Mouse (Mus musculus): ENCODE data around the gene Eea1. TPM values are rescaled to one million over a fixed set of nuclear protein-coding genes. Genes with fewer than 3 reads are reported as not detected.

Gene Eea1
- polyA plus RNA-seq, 1 experiment from 2014 or later: 25.6 TPM

DNA sequence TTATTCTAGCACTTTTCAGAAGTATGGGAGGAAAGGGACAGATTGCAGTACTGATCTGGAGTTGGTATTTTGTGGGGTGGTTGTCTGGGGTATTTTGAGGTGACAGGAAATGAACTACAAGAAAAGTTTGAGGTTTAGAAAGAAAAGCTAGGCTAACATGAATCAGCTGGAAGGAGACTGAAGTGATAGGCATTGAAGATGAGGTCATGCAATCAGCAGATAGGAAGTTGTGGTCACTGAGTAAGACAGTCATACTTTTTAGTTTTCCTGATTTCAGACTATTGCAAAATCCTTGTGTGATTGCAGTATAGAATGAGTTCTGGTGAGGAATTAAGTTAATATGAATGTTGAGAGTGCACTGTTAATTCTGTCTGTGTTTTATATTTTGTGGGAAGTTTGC lies 75.3 kb downstream of the Eea1 start:
- H3K27ac ChIP-seq (replicated peaks): no peak overlapping the region
- ATAC-seq (ENCODE audit: low FRiP score): no peak
- no peaks in the 10 kb centered on the region for H3K27me3 ChIP-seq (replicated peaks)
- no peaks in the 10 kb centered on the region for H3K4me1 ChIP-seq
- H3K4me2 ChIP-seq: no peak overlapping the region
- H3K9me3 ChIP-seq (replicated peaks): no peaks in the 10 kb centered on the region
- H3K36me3 ChIP-seq: peaks cover 47% of the 10 kb centered on the region
- H3K9ac ChIP-seq (replicated peaks): no peak overlapping the region
- no peak overlapping the region for H3K4me3 ChIP-seq (replicated peaks)

DNA sequence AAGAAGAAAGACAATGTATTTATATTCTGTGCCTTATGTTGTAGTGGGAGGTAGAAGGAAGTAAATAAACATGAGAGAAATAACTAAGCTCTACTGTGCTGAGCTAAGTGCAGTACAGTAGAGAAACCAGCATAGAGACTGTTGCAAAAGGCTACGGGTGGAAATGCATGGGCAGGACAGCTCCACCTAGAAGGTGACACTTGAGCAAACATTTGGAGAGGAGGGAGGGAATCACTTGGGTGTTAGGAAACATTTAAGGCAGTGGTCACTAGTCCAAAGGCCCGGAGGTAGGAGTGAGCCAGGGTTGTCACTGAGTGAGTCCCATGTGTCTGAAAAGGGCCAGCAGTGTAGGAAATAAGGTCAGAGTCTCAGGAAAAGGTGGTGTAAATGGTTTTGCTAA lies 77.0 kb downstream of the Eea1 start:
- Histone ChIP-seq H3K36me3 (peaks cover 32% of the 10 kb centered on the region), H3K27ac (replicated peaks) (no peak overlapping the region), H3K4me1 (no peaks in the 10 kb centered on the region), H3K9me3 (replicated peaks) (no peaks in the 10 kb centered on the region), H3K4me2 (no peak overlapping the region), H3K9ac (replicated peaks) (no peak overlapping the region), H3K27me3 (replicated peaks) (no peaks in the 10 kb centered on the region), H3K4me3 (replicated peaks) (no peak overlapping the region)
- 91% methylated on average over 2 of the region's 2 CpGs for WGBS
- no peak for ATAC-seq (ENCODE audit: low FRiP score)

DNA sequence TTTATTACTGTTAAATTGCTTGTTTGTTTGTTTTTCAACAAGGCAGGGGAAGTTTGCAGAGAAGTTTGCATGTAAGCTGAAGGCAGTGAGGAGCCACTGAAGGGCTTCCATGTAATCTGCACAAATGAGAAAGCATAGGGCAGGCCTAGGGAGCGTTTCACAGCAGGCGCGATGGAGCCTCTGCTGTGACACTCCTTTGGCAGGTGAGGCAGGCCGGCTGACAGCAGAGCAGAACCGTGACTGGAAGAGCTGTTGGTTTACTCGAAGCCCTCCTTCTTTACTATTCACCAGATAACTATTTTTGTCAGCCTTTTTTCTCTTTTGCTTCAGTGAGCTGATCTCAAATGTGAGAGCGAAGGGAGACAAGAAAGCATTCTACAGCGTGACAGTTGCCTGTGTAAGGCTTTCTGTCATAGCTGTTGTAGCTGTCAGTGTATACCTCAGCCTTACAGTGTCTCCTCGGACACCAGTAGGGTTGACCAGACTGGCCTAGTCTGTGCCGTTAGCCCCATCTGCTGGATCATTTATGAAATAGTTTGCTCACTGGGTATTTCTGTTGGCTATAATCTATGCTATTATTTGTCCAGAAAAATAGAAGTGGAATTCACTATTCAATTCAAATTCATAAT lies 93.0 kb downstream of the Eea1 start:
- Histone ChIP-seq H3K4me1 (no peaks in the 10 kb centered on the region), H3K9me3 (replicated peaks) (no peaks in the 10 kb centered on the region), H3K36me3 (peaks cover 11% of the 10 kb centered on the region), H3K4me3 (replicated peaks) (no peak overlapping the region), H3K4me2 (no peak overlapping the region), H3K27me3 (replicated peaks) (no peaks in the 10 kb centered on the region), H3K9ac (replicated peaks) (no peak overlapping the region), H3K27ac (replicated peaks) (no peak overlapping the region)
- WGBS: 44% methylated on average over 10 of the region's 10 CpGs
- ATAC-seq (ENCODE audit: low FRiP score): peak; percentile 84

DNA sequence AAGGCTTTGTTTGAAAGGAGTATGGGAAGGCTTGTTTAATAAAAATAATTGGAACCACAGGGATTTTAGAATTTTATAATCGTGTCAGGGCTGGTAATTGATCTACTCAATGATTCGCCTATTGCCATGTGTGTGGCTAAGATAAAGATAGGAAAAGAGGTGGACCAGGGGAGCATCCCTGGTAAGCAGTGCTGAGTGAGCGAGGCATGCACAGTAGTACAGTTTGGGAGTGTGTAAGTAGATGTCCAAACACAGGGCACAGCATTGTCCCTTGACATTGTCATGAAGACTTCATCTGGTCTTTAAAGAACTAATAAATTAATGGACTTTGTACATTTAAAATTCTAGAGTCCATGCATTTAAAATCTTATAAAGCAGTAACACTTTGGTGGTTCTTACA lies 93.7 kb downstream of the Eea1 start:
- no peaks in the 10 kb centered on the region for H3K9me3 ChIP-seq (replicated peaks)
- H3K4me2 ChIP-seq: no peak overlapping the region
- no peak overlapping the region for H3K27ac ChIP-seq (replicated peaks)
- no peak overlapping the region for H3K9ac ChIP-seq (replicated peaks)
- H3K27me3 ChIP-seq (replicated peaks): no peaks in the 10 kb centered on the region
- 83% methylated on average over 3 of the region's 3 CpGs for WGBS
- ATAC-seq (ENCODE audit: low FRiP score): no peak
- peaks cover 17% of the 10 kb centered on the region for H3K36me3 ChIP-seq
- H3K4me3 ChIP-seq (replicated peaks): no peak overlapping the region
- no peaks in the 10 kb centered on the region for H3K4me1 ChIP-seq

DNA sequence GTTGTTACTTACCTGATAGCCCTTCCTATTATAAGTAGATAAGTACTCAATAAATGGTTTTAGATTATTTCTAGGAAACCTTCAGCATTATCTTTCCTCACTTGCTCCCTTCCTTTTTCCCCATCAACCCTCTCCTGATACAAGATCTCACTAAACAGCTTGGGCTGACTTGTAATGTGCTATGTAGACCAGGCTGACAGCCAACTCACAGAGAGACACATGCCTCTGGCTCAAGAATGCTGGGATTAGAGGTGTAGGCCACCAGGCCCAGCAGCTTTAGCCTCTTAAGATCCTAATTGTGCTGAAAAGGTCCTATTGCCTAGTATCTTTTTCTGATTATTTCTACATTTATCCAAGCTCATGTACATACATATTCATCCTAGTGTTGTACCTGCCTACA lies 95.5 kb downstream of the Eea1 start:
- H3K9me3 ChIP-seq (replicated peaks): no peaks in the 10 kb centered on the region
- no peaks in the 10 kb centered on the region for H3K27me3 ChIP-seq (replicated peaks)
- no peaks in the 10 kb centered on the region for H3K4me1 ChIP-seq
- H3K9ac ChIP-seq (replicated peaks): no peak overlapping the region
- no peak overlapping the region for H3K4me2 ChIP-seq
- ATAC-seq (ENCODE audit: low FRiP score): no peak
- peaks cover 23% of the 10 kb centered on the region for H3K36me3 ChIP-seq
- H3K4me3 ChIP-seq (replicated peaks): no peak overlapping the region
- H3K27ac ChIP-seq (replicated peaks): no peak overlapping the region

DNA sequence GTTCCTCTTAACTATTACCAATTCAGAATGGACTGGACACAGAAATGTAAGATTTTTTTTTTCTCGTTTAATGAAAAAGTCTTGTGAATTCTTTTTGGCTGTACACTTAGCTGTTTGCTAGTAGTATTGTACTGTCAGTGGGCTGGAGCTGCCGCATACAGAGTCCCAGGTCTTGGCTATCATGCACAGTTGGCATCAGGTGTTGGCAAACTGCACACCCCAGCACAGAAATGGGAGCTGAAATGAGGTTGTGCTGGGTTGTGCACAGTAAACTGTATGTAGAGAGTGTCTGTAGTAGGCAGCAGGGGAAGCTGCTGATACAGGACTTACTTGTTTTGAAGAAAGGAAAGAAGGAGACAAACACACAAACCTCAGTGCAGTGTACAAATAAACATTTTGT lies 103.8 kb downstream of the Eea1 start:
- Histone ChIP-seq H3K9ac (replicated peaks) (no peak overlapping the region), H3K4me1 (no peaks in the 10 kb centered on the region), H3K27me3 (replicated peaks) (no peaks in the 10 kb centered on the region), H3K9me3 (replicated peaks) (no peaks in the 10 kb centered on the region), H3K27ac (replicated peaks) (no peak overlapping the region), H3K36me3 (peaks cover 22% of the 10 kb centered on the region), H3K4me2 (no peak overlapping the region), H3K4me3 (replicated peaks) (no peak overlapping the region)
- ATAC-seq (ENCODE audit: low FRiP score): no peak
- 92% methylated on average over 2 of the region's 2 CpGs for whole genome bisulfite sequencing

DNA sequence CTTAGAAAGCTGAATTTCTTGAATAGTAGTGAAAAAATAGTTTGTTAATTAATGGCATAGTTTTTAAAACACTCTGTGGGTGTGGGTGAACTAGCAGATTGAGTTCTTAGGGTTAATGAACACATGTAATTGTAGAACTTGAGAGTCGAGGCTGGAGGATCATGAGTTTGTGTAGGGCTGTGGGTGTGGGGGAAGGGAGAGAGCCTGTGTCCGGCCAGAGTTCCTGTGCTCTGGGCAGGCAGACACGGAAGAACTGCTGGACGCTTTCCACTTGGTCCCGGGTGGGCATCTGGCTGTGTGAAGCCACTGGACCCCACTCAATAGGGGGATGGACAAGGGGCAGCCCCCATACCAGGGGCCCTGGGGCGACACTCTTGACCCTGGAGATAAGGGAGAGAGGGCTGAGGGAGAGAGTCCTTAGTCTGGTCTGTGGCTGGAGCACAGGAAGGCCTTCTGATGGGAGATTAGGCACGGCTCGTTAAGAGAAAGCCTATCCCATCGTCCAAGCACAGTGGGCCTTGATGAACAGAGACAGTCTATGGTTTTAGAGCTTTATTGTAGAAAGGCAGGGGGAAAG lies 107.6 kb downstream of the Eea1 start:
- Histone ChIP-seq H3K27me3 (replicated peaks) (no peaks in the 10 kb centered on the region), H3K36me3 (peaks cover 6% of the 10 kb centered on the region), H3K9me3 (replicated peaks) (no peaks in the 10 kb centered on the region), H3K27ac (replicated peaks) (no peak overlapping the region), H3K4me1 (no peaks in the 10 kb centered on the region), H3K9ac (replicated peaks) (no peak overlapping the region), H3K4me2 (no peak overlapping the region), H3K4me3 (replicated peaks) (no peak overlapping the region)
- WGBS: 38% methylated on average over 9 of the region's 9 CpGs
- no peak for ATAC-seq (ENCODE audit: low FRiP score)

DNA sequence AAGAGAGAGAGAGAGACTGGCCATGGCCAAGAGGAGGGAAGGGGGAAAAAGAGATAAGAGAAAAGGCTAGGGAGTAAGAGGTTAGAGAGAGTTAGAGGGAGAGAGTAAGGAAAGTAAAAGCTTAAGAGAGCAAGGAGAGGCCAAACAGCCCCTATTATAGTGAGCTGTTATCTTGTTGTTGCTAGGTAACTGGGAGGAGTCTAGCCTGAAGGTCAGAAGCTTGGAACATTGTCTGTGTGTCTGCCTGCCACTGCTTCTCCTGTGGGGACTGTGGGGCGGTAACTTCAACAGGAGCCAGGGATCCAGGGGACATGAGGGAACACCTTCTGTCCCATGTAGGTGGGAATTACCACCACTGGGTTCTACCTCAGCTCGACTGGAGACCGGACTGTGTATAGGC lies 108.1 kb downstream of the Eea1 start:
- Histone ChIP-seq H3K27me3 (replicated peaks) (no peaks in the 10 kb centered on the region), H3K27ac (replicated peaks) (no peak overlapping the region), H3K9ac (replicated peaks) (no peak overlapping the region), H3K9me3 (replicated peaks) (no peaks in the 10 kb centered on the region), H3K4me2 (no peak overlapping the region), H3K4me3 (replicated peaks) (no peak overlapping the region), H3K36me3 (0 out of 2 replicates have a peak, but pooled peaks cover 4% of the 10 kb centered on the region), H3K4me1 (no peaks in the 10 kb centered on the region)
- ATAC-seq (ENCODE audit: low FRiP score): no peak
- 89% methylated on average over 3 of the region's 3 CpGs for WGBS

DNA sequence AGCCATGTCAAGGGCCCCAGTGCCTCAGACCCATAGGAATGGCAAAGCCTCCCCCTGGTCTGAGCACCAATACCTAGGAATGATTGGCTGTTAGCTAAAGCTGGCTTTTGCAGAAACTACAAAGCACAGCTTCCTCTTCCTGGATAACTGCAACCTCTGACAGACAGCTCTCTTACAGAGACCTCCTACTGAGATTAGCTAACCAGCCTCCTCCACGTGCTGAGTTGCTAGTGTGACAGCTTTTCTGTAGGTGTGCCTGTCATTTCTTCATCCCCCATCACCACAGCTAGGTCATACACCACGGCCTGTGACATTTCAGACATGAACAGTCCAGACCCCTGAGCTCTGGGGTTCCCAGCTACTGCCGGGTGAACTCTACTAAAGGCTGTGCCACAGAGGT lies 126.9 kb downstream of the Eea1 start:
- Histone ChIP-seq H3K27ac (replicated peaks) (no peak overlapping the region), H3K4me2 (no peak overlapping the region)

DNA sequence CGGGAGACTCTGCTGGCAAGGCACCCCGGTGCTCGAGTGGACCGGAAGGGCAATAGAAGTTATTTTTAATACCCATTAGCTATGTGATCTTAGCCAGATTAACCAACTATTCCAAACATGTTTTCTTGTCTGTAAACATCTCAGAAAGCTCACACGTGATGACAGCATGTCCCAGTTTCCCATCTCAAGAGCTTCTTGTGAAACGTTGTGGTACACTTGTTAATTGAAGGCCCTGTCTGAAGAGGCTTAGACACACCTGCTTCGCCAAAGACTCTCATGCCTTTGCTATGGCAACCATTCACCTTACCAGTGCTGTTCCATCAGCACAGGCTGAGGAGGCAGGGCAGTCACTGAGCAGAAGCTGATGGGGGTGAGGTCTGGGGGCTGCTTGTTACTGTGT lies 133.9 kb downstream of the Eea1 start:
- H3K9ac ChIP-seq (replicated peaks): no peak overlapping the region
- no peak for ATAC-seq (ENCODE audit: low FRiP score)
- no peak overlapping the region for H3K4me3 ChIP-seq (replicated peaks)
- no peaks in the 10 kb centered on the region for H3K9me3 ChIP-seq (replicated peaks)
- peaks cover 12% of the 10 kb centered on the region for H3K4me1 ChIP-seq
- no peaks in the 10 kb centered on the region for H3K27me3 ChIP-seq (replicated peaks)
- 95% methylated on average over 7 of the region's 7 CpGs for WGBS
- no peak overlapping the region for H3K27ac ChIP-seq (replicated peaks)
- H3K4me2 ChIP-seq: no peak overlapping the region
- no peaks in the 10 kb centered on the region for H3K36me3 ChIP-seq

More for the DNA sequence above, 126.9 kb downstream of the Eea1 start:
- Histone ChIP-seq H3K4me3 (replicated peaks) (no peak overlapping the region), H3K27me3 (replicated peaks) (no peaks in the 10 kb centered on the region), H3K9ac (replicated peaks) (no peak overlapping the region), H3K4me1 (no peaks in the 10 kb centered on the region), H3K36me3 (no peaks in the 10 kb centered on the region), H3K9me3 (replicated peaks) (no peaks in the 10 kb centered on the region)
- 67% methylated on average over 3 of the region's 3 CpGs for WGBS
- no peak for ATAC-seq (ENCODE audit: low FRiP score)

DNA sequence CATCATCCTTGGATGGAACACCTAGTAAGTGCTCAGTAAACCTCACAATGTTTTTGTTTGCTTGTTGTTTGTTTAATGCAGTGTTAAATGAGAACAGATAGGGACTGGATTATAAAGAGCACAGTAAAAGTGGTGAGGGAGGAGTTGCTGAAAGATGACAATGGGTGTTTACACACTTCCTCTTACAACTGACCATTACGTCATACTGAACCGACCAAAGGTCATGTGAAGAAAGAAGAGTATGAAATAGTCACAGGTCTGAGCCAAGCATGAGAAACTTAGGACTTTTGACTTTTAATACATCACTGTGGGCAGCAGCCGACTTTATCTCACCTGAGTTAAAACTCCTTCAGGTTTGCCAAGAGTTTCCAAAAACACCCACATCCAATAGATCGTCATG lies 135.0 kb downstream of the Eea1 start:
- no peak for ATAC-seq (ENCODE audit: low FRiP score)
- no peak overlapping the region for H3K4me2 ChIP-seq
- H3K9me3 ChIP-seq (replicated peaks): no peaks in the 10 kb centered on the region
- WGBS: 70% methylated on average over 4 of the region's 4 CpGs
- no peaks in the 10 kb centered on the region for H3K36me3 ChIP-seq
- peaks cover 12% of the 10 kb centered on the region for H3K4me1 ChIP-seq
- H3K9ac ChIP-seq (replicated peaks): no peak overlapping the region
- no peaks in the 10 kb centered on the region for H3K27me3 ChIP-seq (replicated peaks)
- no peak overlapping the region for H3K4me3 ChIP-seq (replicated peaks)
- no peak overlapping the region for H3K27ac ChIP-seq (replicated peaks)

DNA sequence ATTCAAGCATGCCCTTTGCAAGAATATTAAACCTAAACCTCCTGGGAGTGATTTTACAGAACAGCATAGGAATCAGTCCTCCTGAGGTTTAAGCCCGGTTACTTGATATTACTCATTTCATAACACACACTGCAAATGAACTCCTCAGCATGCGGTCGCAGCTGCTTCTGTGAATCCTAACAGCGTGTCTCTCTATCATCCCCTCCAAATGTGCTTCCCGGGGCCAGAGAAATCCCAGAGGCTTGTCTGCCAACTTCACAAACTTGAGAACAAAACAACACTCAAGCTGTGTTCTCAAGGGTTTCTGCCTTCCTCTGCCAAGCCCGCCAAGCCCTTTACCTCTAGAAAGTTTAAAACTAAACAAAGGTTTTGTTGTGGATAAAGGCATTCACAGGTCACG lies 135.4 kb downstream of the Eea1 start:
- Histone ChIP-seq H3K36me3 (no peaks in the 10 kb centered on the region), H3K4me3 (replicated peaks) (no peak overlapping the region), H3K4me2 (no peak overlapping the region), H3K27me3 (replicated peaks) (no peaks in the 10 kb centered on the region), H3K27ac (replicated peaks) (no peak overlapping the region), H3K9ac (replicated peaks) (no peak overlapping the region), H3K4me1 (peaks cover 12% of the 10 kb centered on the region), H3K9me3 (replicated peaks) (no peaks in the 10 kb centered on the region)
- ATAC-seq (ENCODE audit: low FRiP score): no peak
- WGBS: 19% methylated on average over 7 of the region's 7 CpGs

Measured in neural tube, embryonic 15.5 days (tissue).